Mouse (Mus musculus) heart, adult 2 months (tissue): ENCODE results near the gene Qk.

Source experiments
- CTCF ChIP-seq: fragments of 200-600 bp; IDR thresholded peaks from 2 replicates; pipeline ENCODE4 v1.8.1; 2022; ENCODE audit warnings: antibody characterized with exemption, mild to moderate bottlenecking, moderate library complexity
- EP300 ChIP-seq: fragments of 200-500 bp; IDR thresholded peaks from 2 replicates; pipeline ENCODE4 v1.6.1; 2011; ENCODE audit warnings: low read depth, low read length, control low read depth; ENCODE audit not compliant: insufficient read depth
- POLR2A ChIP-seq: fragments of 200-500 bp; IDR thresholded peaks from 2 replicates; pipeline ENCODE4 v1.6.1; 2011; ENCODE audit warnings: mild to moderate bottlenecking, low read depth, low read length, control low read depth; ENCODE audit not compliant: insufficient read depth

GRCm38 (mm10) chr17:10338286-10338685 is 18.6 kb upstream of the Qk start:
- TF ChIP-seq POLR2A (no peak), EP300 (no peak), CTCF (no peak)
